Mouse (Mus musculus) erythroid progenitor cell, adult 5-6 weeks (primary cell): Measurements from ENCODE around the gene AF067063. TPM values are rescaled to one million over a fixed set of nuclear protein-coding genes. Genes with fewer than 3 reads are reported as not detected.
"Not testable (repeated sequence)": the region's sequence is repeated elsewhere in the genome, so short reads cannot be mapped to it uniquely, and the experiment has no call there.

Experiments used
- ATAC-seq: replicated peaks from 2 replicates; pipeline ENCODE4 v1.8.0; 2016; ENCODE audit warnings: moderate number of reproducible peaks, mild to moderate bottlenecking, moderate TSS enrichment, inconsistent platforms; ENCODE audit not compliant: poor library complexity, low FRiP score, severe bottlenecking
- total RNA-seq, 2 experiments: library from RNA; stranded (forward) in 1 of 2; stranded (reverse) in 1 of 2; fragments of 150-400 nt in 1 of 2; fragments of 186-747, 209-891 nt in 1 of 2; gene quantifications; 2 replicates each; pipeline versions ENCODE4 v1.2.3 to v1.2.4; 2015 to 2017; ENCODE audit warnings: low replicate concordance in 2 of 2

Gene AF067063
- total RNA-seq (2015; ENCODE audit: low replicate concordance) (not detected in 2 replicates), total RNA-seq (2017; ENCODE audit: low replicate concordance) (not detected in 2 replicates)

GRCm38 (mm10) chr13:119830116-119830515 is at the start of gene AF067063:
AF067063 (minus strand) TSS chr13:119830216.
- ATAC-seq: not testable (repeated sequence)

GRCm38 (mm10) chr13:119864395-119864999 is 34.5 kb upstream of the AF067063 start:
- not testable (repeated sequence) for ATAC-seq

GRCm38 (mm10) chr13:119862399-119862798 is 32.4 kb upstream of the AF067063 start:
- ATAC-seq: not testable (repeated sequence)

- not testable (repeated sequence) for ATAC-seq
These were observed 10.0 kb upstream of the AF067063 start for GRCm38 (mm10) chr13:119839982-119840381.

GRCm38 (mm10) chr13:119837719-119838337 is 7.8 kb upstream of the AF067063 start:
- not testable (repeated sequence) for ATAC-seq

GRCm38 (mm10) chr13:119836324-119836811 is 6.4 kb upstream of the AF067063 start:
- ATAC-seq: 0 out of 2 replicates have a peak, but pooled peaks have one; percentile 10

GRCm38 (mm10) chr13:119835320-119836056 is 5.5 kb upstream of the AF067063 start, which contains the start of gene D13Ertd608e:
D13Ertd608e (plus strand) TSS chr13:119836006.
- ATAC-seq: not testable (repeated sequence)

GRCm38 (mm10) chr13:119817579-119818206 is 12.3 kb downstream of the AF067063 start:
- ATAC-seq: no peak

- ATAC-seq: no peak
These were observed 13.2 kb downstream of the AF067063 start for GRCm38 (mm10) chr13:119816798-119817197.

GRCm38 (mm10) chr13:119810031-119810430 is 20.0 kb downstream of the AF067063 start:
- no peak for ATAC-seq

GRCm38 (mm10) chr13:119808937-119809336 is 21.1 kb downstream of the AF067063 start:
- ATAC-seq: no peak

- no peak for ATAC-seq
These were observed 32.4 kb downstream of the AF067063 start for GRCm38 (mm10) chr13:119797656-119798055.

- ATAC-seq: no peak
These were observed 37.1 kb downstream of the AF067063 start for GRCm38 (mm10) chr13:119792791-119793404.

GRCm38 (mm10) chr13:119791580-119792135 is 38.4 kb downstream of the AF067063 start:
- ATAC-seq: no peak

- peak; percentile 98 for ATAC-seq
These were observed 39.0 kb downstream of the AF067063 start, which contains the start of gene Zfp131 for GRCm38 (mm10) chr13:119790761-119791579. Zfp131 (minus strand) TSS chr13:119790889.

- peak; percentile 46 for ATAC-seq
These were observed 39.9 kb downstream of the AF067063 start for GRCm38 (mm10) chr13:119789851-119790717.

GRCm38 (mm10) chr13:119783581-119783980 is 46.4 kb downstream of the AF067063 start:
- ATAC-seq: no peak
